Mouse (Mus musculus): ENCODE measurements at regions not wholly inside any gene's neighbourhood (a gene's known extent, or its start where the extent isn't known, plus 50 kb on each side); places are given as distances from the start of the nearest gene placed in this dataset.
A peak's percentile ranks its signal among the peaks of the same experiment; 100 is the strongest.

DNA sequence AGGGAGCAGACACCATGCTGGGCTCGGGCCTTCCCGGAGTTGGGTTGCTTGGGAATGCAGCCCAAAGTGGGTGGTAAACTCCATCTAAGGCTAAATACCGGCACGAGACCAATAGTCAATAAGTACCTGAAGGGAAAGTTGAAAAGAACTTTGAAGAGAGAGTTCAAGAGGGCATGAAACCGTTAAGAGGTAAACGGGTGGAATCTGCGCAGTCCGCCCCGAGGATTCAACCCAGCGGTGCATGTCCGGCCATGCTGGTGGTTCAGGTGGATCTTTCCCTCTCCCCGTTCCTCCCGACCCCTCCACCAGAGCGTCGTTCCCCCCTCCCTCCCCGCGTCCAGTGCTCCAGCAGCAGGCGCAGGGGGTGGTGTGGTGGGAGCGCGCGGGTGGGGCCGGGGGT, 179.1 kb upstream of the Arhgef26 start:
- peak; percentile 32 to 56 for DNase-seq

DNA sequence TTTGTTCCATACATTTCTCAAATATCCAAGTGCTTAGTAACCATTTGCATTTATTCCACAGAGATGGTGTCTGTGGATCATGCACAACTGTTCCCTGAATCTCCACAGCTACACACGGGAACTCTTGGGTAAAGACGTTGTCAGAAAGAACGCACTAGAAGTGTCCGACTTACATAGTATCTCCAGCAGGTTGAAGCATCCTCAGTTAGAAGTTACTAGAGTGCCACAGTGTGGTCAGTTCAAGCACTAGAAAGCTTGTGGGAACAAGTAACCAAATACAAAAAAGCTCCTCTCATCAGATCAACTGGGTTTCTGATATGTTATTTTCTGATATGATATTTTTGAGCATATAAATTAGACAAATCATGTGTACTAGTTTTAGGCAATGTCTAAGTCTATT, 167.5 kb upstream of the Arhgef26 start:
- no peak for DNase-seq

GRCm38 (mm10) chr3:62187807-62188509, 150.2 kb upstream of the Arhgef26 start:
- no peak for DNase-seq

DNA sequence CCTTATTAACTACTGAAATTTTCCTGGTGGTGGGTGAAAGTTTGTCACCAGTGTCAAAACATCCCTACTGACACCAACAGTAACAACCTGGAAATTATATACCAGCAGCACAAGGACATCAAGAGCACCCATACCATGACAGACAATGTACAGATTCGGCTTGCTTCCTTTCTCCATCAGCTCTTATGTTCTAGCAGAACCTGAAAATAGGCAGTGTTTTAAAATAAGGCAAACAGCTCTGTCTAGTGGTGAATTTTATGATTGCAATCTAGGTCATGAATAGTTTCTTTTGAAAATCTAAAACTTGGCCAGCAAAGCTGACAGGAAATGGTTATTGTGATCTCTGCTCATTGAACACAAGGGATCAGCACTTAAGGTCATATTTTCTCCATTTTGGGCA, 145.7 kb upstream of the Arhgef26 start:
- peak in 1 of 2 experiments; percentile 8 for DNase-seq

DNA sequence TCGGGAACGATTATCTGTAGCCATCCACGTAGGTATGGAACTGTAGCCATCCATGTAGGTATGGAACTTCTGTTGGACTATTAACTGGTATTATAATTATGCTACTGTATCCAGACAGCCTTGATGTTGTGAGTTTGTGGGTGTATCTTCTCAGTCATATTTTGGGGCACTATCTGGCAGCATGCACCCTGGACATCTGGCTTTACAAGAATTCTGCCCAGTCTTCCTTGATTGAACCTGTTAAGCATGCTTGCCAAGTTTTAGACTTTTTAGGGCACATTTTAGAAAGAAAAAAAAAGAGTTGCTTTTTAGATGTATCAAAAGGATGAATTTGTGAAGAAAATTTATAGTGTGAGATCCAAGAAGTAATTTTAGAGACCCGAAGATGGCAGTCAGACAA, 143.7 kb upstream of the Arhgef26 start:
- DNase-seq, result no peak

GRCm38 (mm10) chr3:62196679-62197078, 141.5 kb upstream of the Arhgef26 start:
- DNase-seq, result no peak

DNA sequence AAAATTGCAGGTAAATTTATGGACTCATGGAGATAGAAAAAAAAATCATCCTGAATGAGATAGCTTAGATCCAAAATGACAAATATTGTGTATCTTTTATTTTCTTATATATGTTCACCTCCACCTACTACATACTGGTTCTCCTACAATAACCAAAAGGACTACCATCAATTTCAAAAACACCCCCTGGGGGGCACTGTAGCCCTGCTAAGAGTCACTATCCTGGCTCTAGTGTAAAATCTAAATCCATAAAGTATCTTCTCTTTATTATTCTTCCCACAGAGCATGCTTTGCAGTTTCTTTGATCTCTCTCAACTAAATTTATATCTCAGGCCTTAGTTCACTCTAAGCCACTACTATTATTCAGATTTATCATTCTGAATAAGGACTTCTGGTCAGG, 122.3 kb upstream of the Arhgef26 start:
- DNase-seq, result peak; percentile 39 to 76

DNA sequence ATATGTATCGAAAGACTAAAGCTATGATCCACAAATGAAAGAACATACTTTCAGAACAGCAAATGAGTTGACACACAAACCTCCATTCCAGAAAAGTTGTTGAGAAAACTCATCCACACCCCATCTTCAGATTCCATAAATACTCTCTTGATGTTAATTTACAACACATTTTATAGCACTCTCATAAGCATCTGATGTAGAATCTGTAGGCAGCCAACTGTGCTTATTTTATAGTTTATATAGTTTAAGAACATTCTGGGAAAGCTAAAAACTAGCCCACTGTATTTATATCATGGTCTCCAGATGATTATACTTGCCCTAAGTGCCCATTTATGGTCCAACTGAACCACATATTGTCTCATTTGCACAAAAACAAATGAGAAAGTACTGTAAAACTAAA, 120.8 kb upstream of the Arhgef26 start:
- DNase-seq, result no peak

DNA sequence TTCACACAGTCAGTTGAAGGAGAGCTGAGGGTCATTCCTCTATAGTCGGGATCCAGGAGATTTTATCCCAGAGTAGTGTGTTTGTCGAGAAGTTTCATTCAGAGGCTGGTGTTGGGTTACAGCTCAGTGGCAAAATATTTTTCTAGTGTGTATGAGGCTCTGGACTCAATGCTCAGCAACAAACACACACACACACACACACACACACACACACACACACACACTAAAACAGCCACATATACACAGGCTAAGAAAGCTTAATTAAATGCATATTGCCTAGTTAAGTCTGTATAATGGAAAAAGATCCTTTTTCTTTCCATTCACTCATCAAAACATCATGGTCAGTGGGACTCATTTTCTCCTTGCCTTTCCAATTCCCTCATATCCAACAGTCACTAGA, 110.4 kb upstream of the Arhgef26 start:
- DNase-seq, result no peak

GRCm38 (mm10) chr3:62228156-62228555, 110.0 kb upstream of the Arhgef26 start:
- no peak for DNase-seq

- DNase-seq, result no peak
These were observed 97.1 kb upstream of the Arhgef26 start for GRCm38 (mm10) chr3:62241031-62241430.

- no peak for DNase-seq
These were observed 66.4 kb upstream of the Arhgef26 start for GRCm38 (mm10) chr3:62271703-62272102.

DNA sequence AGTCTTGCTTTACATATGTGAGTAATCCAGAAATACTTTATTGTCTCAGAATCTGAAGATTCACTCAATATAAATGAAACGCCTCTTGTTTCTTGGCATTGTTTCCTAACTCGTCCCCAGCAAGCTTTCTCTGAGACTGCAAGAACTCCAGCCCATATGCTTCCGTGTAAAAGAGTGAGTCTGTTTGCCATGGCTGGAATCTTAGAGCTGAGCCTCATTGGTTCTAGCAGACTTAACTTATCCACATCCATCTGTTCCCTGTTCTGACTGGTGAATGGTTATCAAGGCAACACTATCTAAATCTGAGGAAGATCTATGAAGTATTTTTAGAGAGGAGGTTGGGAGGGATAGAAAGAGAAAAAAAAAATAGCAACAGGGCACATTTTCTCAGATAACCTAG, 59.9 kb upstream of the Arhgef26 start:
- DNase-seq, result no peak

DNA sequence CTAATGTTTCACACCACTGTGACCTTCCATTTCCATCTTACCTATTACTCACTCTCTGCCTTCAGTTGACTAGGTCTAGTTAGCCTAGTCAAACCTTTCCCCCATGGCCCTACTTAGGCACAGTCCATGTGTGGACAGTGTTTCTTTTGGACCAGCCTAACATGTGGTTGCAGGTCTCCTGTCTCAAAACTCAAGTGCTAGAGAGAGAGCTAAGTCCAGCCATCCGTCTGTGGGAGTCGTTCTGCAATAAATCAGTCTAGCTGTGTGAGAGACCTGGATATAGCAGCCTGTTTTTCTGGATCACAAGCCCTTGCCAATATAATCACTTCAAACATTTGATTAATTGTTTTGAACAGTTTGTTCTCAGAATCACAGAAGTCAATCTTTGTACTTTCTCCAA, 57.2 kb upstream of the Arhgef26 start:
- no peak for DNase-seq

Measured in kidney, postnatal 36 days (tissue).